Mouse (Mus musculus): ENCODE data around the gene Auts2. TPM values are rescaled to one million over a fixed set of nuclear protein-coding genes. Genes with fewer than 3 reads are reported as not detected.
A peak's percentile ranks its signal among the peaks of the same experiment; 100 is the strongest.

Auts2 gene
- polyA plus RNA-seq, 1 experiment from 2014 or later: 1.0 TPM

DNA sequence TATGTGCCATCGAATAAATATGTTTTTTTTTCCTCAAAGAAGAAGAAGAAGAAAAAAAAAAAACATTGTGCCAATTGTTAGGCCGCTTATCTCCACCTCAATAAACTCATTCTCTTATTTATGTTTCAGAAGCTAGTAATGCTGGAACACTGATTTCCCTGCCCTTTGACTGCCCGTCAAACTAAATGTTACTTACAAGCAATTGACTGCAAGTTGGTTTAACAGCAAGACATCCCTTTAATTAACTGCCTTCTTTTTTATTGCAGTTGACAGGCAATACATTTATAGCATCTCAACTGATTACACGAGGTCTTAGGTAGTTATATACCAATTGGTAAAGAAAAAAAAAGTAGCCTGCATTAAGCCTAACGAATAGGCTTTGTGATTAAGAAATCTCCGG, 705.1 kb downstream of the Auts2 start:
- no peak overlapping the region for H3K4me3 ChIP-seq (ENCODE audit: low read depth, low read length)
- no peak overlapping the region for H3K9ac ChIP-seq (replicated peaks)
- TF ChIP-seq CTCF (IDR thresholded peaks at IDR 0.05; ENCODE audit: low read depth): no peak
- no peak for TF ChIP-seq EP300 (IDR thresholded peaks at IDR 0.05; ENCODE audit: low read depth)
- no peaks in the 10 kb centered on the region for H3K36me3 ChIP-seq (replicated peaks; ENCODE audit: insufficient read depth, low read length)
- no peaks in the 10 kb centered on the region for H3K4me1 ChIP-seq (ENCODE audit: insufficient read depth)
- 71% methylated on average over 6 of the region's 6 CpGs for WGBS (ENCODE audit: insufficient replicate concordance)
- H3K27ac ChIP-seq (ENCODE audit: low read depth): no peak overlapping the region
- no peaks in the 10 kb centered on the region for H3K9me3 ChIP-seq (ENCODE audit: low read length)
- ATAC-seq (no peak), DNase-seq (no peak)
- no peak overlapping the region for H3K4me2 ChIP-seq (ENCODE audit: low read depth, low read length)
- no peaks in the 10 kb centered on the region for H3K27me3 ChIP-seq (ENCODE audit: insufficient read depth, low read length)

DNA sequence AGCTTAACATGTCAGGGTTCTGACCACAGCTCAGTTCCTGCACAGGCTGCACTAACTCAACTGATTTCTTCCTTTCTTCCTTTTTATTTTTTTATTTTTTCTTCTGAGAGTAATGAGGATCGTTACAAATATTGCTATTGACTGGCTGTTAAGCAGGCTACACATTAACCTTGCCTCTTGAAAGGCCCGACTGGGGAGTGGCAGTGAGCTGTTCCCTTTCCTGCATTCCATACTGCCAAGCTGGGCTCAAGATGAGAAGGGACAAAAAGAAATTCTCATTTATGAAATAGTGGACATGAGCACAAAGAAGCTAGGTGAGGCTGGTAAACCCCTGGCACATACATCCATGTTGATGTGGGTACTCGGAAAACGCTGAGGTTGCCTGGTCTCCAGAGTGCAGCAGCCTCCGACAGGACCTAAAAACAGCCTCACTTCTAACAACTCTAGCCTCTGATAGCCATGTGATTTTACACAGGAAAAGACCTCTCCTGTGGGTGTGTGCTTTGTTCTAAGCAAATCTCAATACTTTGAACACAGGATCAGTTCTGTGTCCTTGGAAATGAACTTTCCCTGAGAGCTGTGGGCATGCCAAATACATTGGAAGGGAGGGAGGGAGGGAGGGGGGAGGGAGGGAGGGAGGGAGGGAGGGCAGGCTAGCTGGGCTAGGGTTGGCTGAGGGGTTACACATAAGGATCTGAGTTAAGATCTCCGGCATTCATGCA, 707.0 kb downstream of the Auts2 start:
- no peaks in the 10 kb centered on the region for H3K27me3 ChIP-seq (ENCODE audit: insufficient read depth, low read length)
- no peak overlapping the region for H3K27ac ChIP-seq (ENCODE audit: low read depth)
- H3K4me3 ChIP-seq (ENCODE audit: low read depth, low read length): no peak overlapping the region
- no peak for TF ChIP-seq CTCF (IDR thresholded peaks at IDR 0.05; ENCODE audit: low read depth)
- TF ChIP-seq EP300 (IDR thresholded peaks at IDR 0.05; ENCODE audit: low read depth): no peak
- no peak for DNase-seq
- no peaks in the 10 kb centered on the region for H3K9me3 ChIP-seq (ENCODE audit: low read length)
- no peak overlapping the region for H3K9ac ChIP-seq (replicated peaks)
- no peaks in the 10 kb centered on the region for H3K36me3 ChIP-seq (replicated peaks; ENCODE audit: insufficient read depth, low read length)
- H3K4me2 ChIP-seq (ENCODE audit: low read depth, low read length): no peak overlapping the region
- H3K4me1 ChIP-seq (ENCODE audit: insufficient read depth): no peaks in the 10 kb centered on the region
- ATAC-seq: peak; percentile 49
- WGBS (ENCODE audit: insufficient replicate concordance): 64% methylated on average over 6 of the region's 6 CpGs

DNA sequence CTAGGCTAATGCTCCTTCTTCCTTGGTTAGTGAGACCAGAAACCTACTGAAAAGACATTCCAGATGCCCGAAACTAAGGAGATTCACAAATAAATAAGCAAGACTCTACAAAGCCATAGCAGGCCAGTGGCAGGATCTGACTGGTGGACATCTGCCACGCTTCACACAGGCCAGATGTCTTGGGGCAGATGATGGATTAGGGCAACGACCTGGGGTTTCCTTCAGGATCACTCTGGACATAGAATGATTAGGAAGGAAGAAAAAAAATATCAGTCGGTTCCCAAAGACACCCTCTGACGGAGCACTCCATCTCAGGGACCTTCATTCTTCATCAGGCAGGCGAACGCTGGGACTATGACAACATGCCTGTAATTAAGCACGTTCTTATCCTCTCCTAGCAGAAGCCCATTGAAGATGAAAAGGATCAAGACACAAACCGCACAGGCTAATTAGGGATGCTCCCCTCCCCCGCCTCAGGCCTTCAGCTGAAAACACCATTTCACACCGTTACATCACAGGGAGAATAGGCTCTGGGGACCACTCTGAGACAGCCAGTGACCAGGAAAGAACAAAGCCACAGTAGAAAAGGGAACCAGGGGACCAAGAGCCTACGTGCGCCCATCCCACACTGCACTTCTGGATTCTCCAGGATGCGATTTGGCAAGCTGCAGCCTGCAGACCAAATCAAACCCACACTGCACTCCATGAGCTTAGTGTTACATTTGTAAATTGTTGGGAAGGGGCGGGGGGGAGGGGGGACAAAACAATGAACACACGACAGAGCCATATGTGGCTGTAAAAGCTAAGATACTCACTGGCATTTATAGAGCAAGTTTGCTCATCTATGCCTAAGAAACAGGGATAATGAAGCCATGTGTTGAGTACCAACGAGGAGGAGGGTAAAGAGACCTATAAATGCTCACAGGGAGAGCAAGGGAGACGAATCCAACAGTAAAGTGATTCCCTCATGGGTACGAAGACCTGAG, 710.0 kb downstream of the Auts2 start:
- TF ChIP-seq EP300 (IDR thresholded peaks at IDR 0.05; ENCODE audit: low read depth) (no peak), CTCF (IDR thresholded peaks at IDR 0.05; ENCODE audit: low read depth) (no peak)

DNA sequence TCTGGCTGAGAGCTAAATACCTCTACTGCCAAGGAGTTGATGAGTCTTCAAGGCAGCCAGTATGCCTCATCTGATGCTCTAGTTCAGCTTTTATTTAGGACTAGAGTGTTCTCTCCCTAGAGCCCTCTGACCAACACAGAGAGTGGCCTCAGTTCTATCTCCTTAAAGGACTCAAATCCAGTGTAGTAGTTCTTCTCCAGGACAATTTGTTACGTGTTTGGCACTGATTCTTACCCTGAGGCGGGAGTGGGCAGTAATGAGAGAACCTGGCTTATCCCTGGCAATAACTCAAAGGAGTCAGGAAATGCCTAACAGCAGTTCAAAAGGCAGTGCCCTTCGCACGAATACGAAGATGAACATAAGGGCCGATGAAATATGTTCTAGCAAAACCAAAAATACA, 713.0 kb downstream of the Auts2 start:
- H3K4me3 ChIP-seq (ENCODE audit: low read depth, low read length): no peak overlapping the region
- no peaks in the 10 kb centered on the region for H3K36me3 ChIP-seq (replicated peaks; ENCODE audit: insufficient read depth, low read length)
- WGBS (ENCODE audit: insufficient replicate concordance): 68% methylated on average over 6 of the region's 6 CpGs
- TF ChIP-seq EP300 (IDR thresholded peaks at IDR 0.05; ENCODE audit: low read depth): no peak
- no peak overlapping the region for H3K27ac ChIP-seq (ENCODE audit: low read depth)
- H3K9me3 ChIP-seq (ENCODE audit: low read length): no peaks in the 10 kb centered on the region
- no peak overlapping the region for H3K4me2 ChIP-seq (ENCODE audit: low read depth, low read length)
- no peak for ATAC-seq
- no peak overlapping the region for H3K9ac ChIP-seq (replicated peaks)
- DNase-seq: no peak
- no peaks in the 10 kb centered on the region for H3K27me3 ChIP-seq (ENCODE audit: insufficient read depth, low read length)
- H3K4me1 ChIP-seq (ENCODE audit: insufficient read depth): no peaks in the 10 kb centered on the region; the same call in 1 of the 2 replicates

More for the DNA sequence above, 710.0 kb downstream of the Auts2 start:
- 59% methylated on average over 19 of the region's 19 CpGs for WGBS (ENCODE audit: insufficient replicate concordance)
- DNase-seq (no peak), ATAC-seq (no peak)
- Histone ChIP-seq H3K27me3 (ENCODE audit: insufficient read depth, low read length) (no peaks in the 10 kb centered on the region), H3K27ac (ENCODE audit: low read depth) (no peak overlapping the region), H3K9ac (replicated peaks) (no peak overlapping the region), H3K4me2 (ENCODE audit: low read depth, low read length) (no peak overlapping the region), H3K4me1 (ENCODE audit: insufficient read depth) (no peaks in the 10 kb centered on the region; the same call in 1 of the 2 replicates), H3K9me3 (ENCODE audit: low read length) (no peaks in the 10 kb centered on the region), H3K36me3 (replicated peaks; ENCODE audit: insufficient read depth, low read length) (no peaks in the 10 kb centered on the region), H3K4me3 (ENCODE audit: low read depth, low read length) (no peak overlapping the region)

DNA sequence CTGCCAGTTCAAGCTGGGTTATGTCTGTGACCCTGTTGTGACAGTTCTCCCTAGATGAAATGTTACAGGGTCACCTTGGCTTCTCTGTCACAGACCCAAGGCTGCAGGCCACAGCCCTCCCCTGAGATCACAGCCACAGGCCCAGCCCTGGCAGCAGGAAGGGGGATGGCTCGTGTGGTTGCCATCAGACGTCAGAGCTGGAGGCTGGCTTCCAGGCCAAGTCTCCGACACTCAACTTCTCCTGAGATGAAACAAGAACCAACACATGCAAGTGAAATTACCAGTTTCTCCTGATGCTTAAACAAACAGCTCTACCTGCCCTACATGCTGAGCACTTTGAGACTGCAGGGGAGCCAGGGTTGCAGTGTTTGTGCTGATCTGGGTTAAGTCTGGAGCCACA, 713.9 kb downstream of the Auts2 start:
- DNase-seq (no peak), ATAC-seq (no peak)
- H3K27ac ChIP-seq (ENCODE audit: low read depth): no peak overlapping the region
- 39% methylated on average over 3 of the region's 3 CpGs for WGBS (ENCODE audit: insufficient replicate concordance)
- H3K4me3 ChIP-seq (ENCODE audit: low read depth, low read length): no peak overlapping the region
- no peaks in the 10 kb centered on the region for H3K36me3 ChIP-seq (replicated peaks; ENCODE audit: insufficient read depth, low read length)
- H3K4me1 ChIP-seq (ENCODE audit: insufficient read depth): no peaks in the 10 kb centered on the region; the same call in 1 of the 2 replicates
- no peak overlapping the region for H3K9ac ChIP-seq (replicated peaks)
- H3K27me3 ChIP-seq (ENCODE audit: insufficient read depth, low read length): no peaks in the 10 kb centered on the region
- TF ChIP-seq CTCF (IDR thresholded peaks at IDR 0.05; ENCODE audit: low read depth) (no peak), EP300 (IDR thresholded peaks at IDR 0.05; ENCODE audit: low read depth) (no peak)
- H3K9me3 ChIP-seq (ENCODE audit: low read length): no peaks in the 10 kb centered on the region
- H3K4me2 ChIP-seq (ENCODE audit: low read depth, low read length): no peak overlapping the region

DNA sequence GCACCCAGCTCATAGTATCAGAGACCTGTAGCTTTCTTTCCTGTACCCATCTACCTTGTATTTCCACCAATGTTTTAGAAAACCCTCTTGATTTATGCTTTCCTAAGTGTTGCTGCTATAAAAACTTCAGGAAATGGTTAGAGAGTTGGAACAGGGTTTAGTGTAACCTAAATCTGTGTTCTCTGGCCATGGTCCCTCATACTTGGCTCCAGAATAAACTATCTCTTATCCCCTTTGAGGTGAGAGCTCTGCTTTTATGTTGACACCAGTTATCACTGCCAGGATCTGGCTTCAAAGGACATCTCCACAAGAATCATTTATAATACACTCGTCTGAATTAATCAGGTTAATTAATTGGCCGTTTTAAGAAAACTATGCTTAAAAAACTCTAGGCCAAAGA, 714.5 kb downstream of the Auts2 start:
- Histone ChIP-seq H3K4me1 (ENCODE audit: insufficient read depth) (no peaks in the 10 kb centered on the region; the same call in 1 of the 2 replicates), H3K9me3 (ENCODE audit: low read length) (no peaks in the 10 kb centered on the region), H3K4me3 (ENCODE audit: low read depth, low read length) (no peak overlapping the region), H3K9ac (replicated peaks) (no peak overlapping the region), H3K4me2 (ENCODE audit: low read depth, low read length) (no peak overlapping the region), H3K27me3 (ENCODE audit: insufficient read depth, low read length) (no peaks in the 10 kb centered on the region), H3K27ac (ENCODE audit: low read depth) (no peak overlapping the region), H3K36me3 (replicated peaks; ENCODE audit: insufficient read depth, low read length) (no peaks in the 10 kb centered on the region)
- WGBS (ENCODE audit: insufficient replicate concordance): 75% methylated on average over 2 of the region's 2 CpGs
- no peak for TF ChIP-seq EP300 (IDR thresholded peaks at IDR 0.05; ENCODE audit: low read depth)
- TF ChIP-seq CTCF (IDR thresholded peaks at IDR 0.05; ENCODE audit: low read depth): no peak
- no peak for DNase-seq
- ATAC-seq: no peak
